Mouse (Mus musculus) heart, adult 2 months (tissue): ENCODE measurements around the gene Arl8b. TPM values are rescaled to one million over a fixed set of nuclear protein-coding genes. Genes with fewer than 3 reads are reported as not detected.

ENCODE experiments used
- DNase-seq, 2 experiments: peaks; one replicate each; pipeline ENCODE4 v3.0.0; 2021
- H3K27ac ChIP-seq: fragments of 200-600 bp; 2 replicates; pipeline ENCODE4 v1.8.1; 2022
- H3K27me3 ChIP-seq: fragments of 200-500 bp; 2 replicates; pipeline ENCODE4 v1.6.1; 2012; ENCODE audit warnings: mild to moderate bottlenecking, low read length, inconsistent platforms, mixed read lengths; ENCODE audit not compliant: control insufficient read depth, insufficient read depth
- H3K36me3 ChIP-seq: fragments of 200-500 bp; 2 replicates; pipeline ENCODE4 v1.6.1; 2012; ENCODE audit warnings: low read length, inconsistent platforms; ENCODE audit not compliant: control insufficient read depth, insufficient read depth
- H3K4me1 ChIP-seq: fragments of 200-500 bp; 2 replicates; pipeline ENCODE4 v1.6.1; 2011; ENCODE audit warnings: low read length; ENCODE audit not compliant: control insufficient read depth, insufficient read depth
- H3K4me3 ChIP-seq: fragments of 200-600 bp; 2 replicates; pipeline ENCODE4 v1.8.1; 2022
- H3K79me2 ChIP-seq: fragments of 200-500 bp; replicated peaks from 2 replicates; pipeline ENCODE4 v1.6.1; 2012; ENCODE audit warnings: mild to moderate bottlenecking, inconsistent platforms, low read length, moderate library complexity, mixed read lengths; ENCODE audit not compliant: control insufficient read depth, insufficient read depth
- H3K9ac ChIP-seq: fragments of 200-500 bp; 2 replicates; pipeline ENCODE4 v1.6.1; 2012; ENCODE audit warnings: low read depth, mild to moderate bottlenecking, control low read depth, inconsistent platforms, low read length, mixed read lengths
- CTCF ChIP-seq: fragments of 200-600 bp; IDR thresholded peaks from 2 replicates; pipeline ENCODE4 v1.8.1; 2022; ENCODE audit warnings: antibody characterized with exemption, mild to moderate bottlenecking, moderate library complexity
- EP300 ChIP-seq: fragments of 200-500 bp; IDR thresholded peaks from 2 replicates; pipeline ENCODE4 v1.6.1; 2011; ENCODE audit warnings: low read depth, low read length, control low read depth; ENCODE audit not compliant: insufficient read depth
- POLR2A ChIP-seq: fragments of 200-500 bp; IDR thresholded peaks from 2 replicates; pipeline ENCODE4 v1.6.1; 2011; ENCODE audit warnings: mild to moderate bottlenecking, low read depth, low read length, control low read depth; ENCODE audit not compliant: insufficient read depth
- WGBS: fragments of 180-500 bp; shearing (Covaris S2); methylation state at CpG from one replicate; pipeline ENCODE4 v1.1.7; 2018; 5-methylcytosine and 5-hydroxymethylcytosine counted together
- intact Hi-C: fragments of 180-260 bp; cut with DNase I; formaldehyde crosslinking; loops from one replicate; pipeline ENCODE4 v1.15.1; 2025
- polyA plus RNA-seq: library from polyadenylated mRNA; depleted of rRNA; stranded (reverse); fragments of >200 nt; gene quantifications from 2 replicates; pipeline ENCODE4 v1.2.3, GENCODE M21; 2012
- total RNA-seq, 2 experiments: library from RNA; stranded (reverse); gene quantifications; 2 replicates each; pipeline ENCODE4 v1.2.3; 2021

Arl8b gene
- total and polyA plus RNA-seq, 3 experiments = 21.5 to 101 (median 93.0) TPM

- Histone ChIP-seq H3K27me3 (no peaks in the 10 kb centered on the region; the same call in 1 of the 2 replicates), H3K4me3 (no peak overlapping the region), H3K4me1 (no peaks in the 10 kb centered on the region), H3K79me2 (no peaks in the 10 kb centered on the region), H3K36me3 (no peaks in the 10 kb centered on the region), H3K27ac (no peak overlapping the region), H3K9ac (no peak overlapping the region)
- WGBS = 87% methylated on average over 7 of the region's 7 CpGs
- TF ChIP-seq EP300 = no peak
- TF ChIP-seq CTCF = no peak
- TF ChIP-seq POLR2A = no peak
- intact Hi-C loops = no loop called here
- no peak for DNase-seq
Measured at GRCm38 (mm10) chr6:108751324-108751723, 31.6 kb upstream of the Arl8b start.

- 53% methylated on average over 5 of the region's 5 CpGs for WGBS
- no peak for DNase-seq
- Histone ChIP-seq H3K9ac (no peak overlapping the region), H3K27ac (no peak overlapping the region), H3K4me3 (no peak overlapping the region), H3K27me3 (no peaks in the 10 kb centered on the region; the same call in 1 of the 2 replicates), H3K79me2 (no peaks in the 10 kb centered on the region), H3K36me3 (no peaks in the 10 kb centered on the region), H3K4me1 (no peaks in the 10 kb centered on the region)
- intact Hi-C loops = no loop called here
- TF ChIP-seq POLR2A (no peak), CTCF (no peak), EP300 (no peak)
Measured at GRCm38 (mm10) chr6:108752395-108752794, 30.5 kb upstream of the Arl8b start.

- H3K79me2 ChIP-seq = no peaks in the 10 kb centered on the region
- WGBS = 85% methylated on average over 1 of the region's 1 CpGs
- H3K27me3 ChIP-seq = no peaks in the 10 kb centered on the region; the same call in 1 of the 2 replicates
- no peak overlapping the region for H3K4me3 ChIP-seq
- no peaks in the 10 kb centered on the region for H3K4me1 ChIP-seq
- TF ChIP-seq CTCF (no peak), POLR2A (no peak), EP300 (no peak)
- DNase-seq = no peak
- H3K27ac ChIP-seq = no peak overlapping the region
- no peak overlapping the region for H3K9ac ChIP-seq
- H3K36me3 ChIP-seq = no peaks in the 10 kb centered on the region
- intact Hi-C loops = no loop called here
Measured at GRCm38 (mm10) chr6:108753536-108753935, 29.4 kb upstream of the Arl8b start.

- intact Hi-C loops = no loop called here
- Histone ChIP-seq H3K27ac (no peak overlapping the region), H3K4me3 (no peak overlapping the region), H3K9ac (no peak overlapping the region), H3K4me1 (no peaks in the 10 kb centered on the region), H3K36me3 (no peaks in the 10 kb centered on the region), H3K79me2 (no peaks in the 10 kb centered on the region), H3K27me3 (no peaks in the 10 kb centered on the region; the same call in 1 of the 2 replicates)
- TF ChIP-seq EP300 (no peak), CTCF (no peak)
- no peak for DNase-seq
- WGBS = 67% methylated on average over 1 of the region's 1 CpGs
Measured at GRCm38 (mm10) chr6:108754376-108754775, 28.5 kb upstream of the Arl8b start.

- no peak overlapping the region for H3K4me3 ChIP-seq
- no peaks in the 10 kb centered on the region for H3K4me1 ChIP-seq
- no peaks in the 10 kb centered on the region for H3K36me3 ChIP-seq
- intact Hi-C loops = no loop called here
- no peak overlapping the region for H3K27ac ChIP-seq
- H3K9ac ChIP-seq = no peak overlapping the region
- DNase-seq = no peak
- WGBS = 84% methylated on average over 7 of the region's 7 CpGs
- no peaks in the 10 kb centered on the region; the same call in 1 of the 2 replicates for H3K27me3 ChIP-seq
- H3K79me2 ChIP-seq = no peaks in the 10 kb centered on the region
- TF ChIP-seq EP300 = no peak
- TF ChIP-seq CTCF = no peak
- TF ChIP-seq POLR2A = no peak
Measured at GRCm38 (mm10) chr6:108755936-108756335, 27.0 kb upstream of the Arl8b start.

- intact Hi-C loops = no loop called here
- WGBS = 61% methylated on average over 10 of the region's 10 CpGs
- H3K27me3 ChIP-seq = no peaks in the 10 kb centered on the region
- no peak overlapping the region for H3K27ac ChIP-seq
- H3K36me3 ChIP-seq = no peaks in the 10 kb centered on the region
- DNase-seq = no peak
- H3K9ac ChIP-seq = no peak overlapping the region
- H3K4me3 ChIP-seq = no peak overlapping the region
- no peaks in the 10 kb centered on the region for H3K79me2 ChIP-seq
- TF ChIP-seq CTCF = no peak
- TF ChIP-seq POLR2A = no peak
- no peak for TF ChIP-seq EP300
- H3K4me1 ChIP-seq = no peaks in the 10 kb centered on the region
Measured at GRCm38 (mm10) chr6:108758997-108759697, 23.8 kb upstream of the Arl8b start.
